Mouse (Mus musculus): ENCODE measurements at regions not wholly inside any gene's neighbourhood (a gene's known extent, or its start where the extent isn't known, plus 50 kb on each side); places are given as distances from the start of the nearest gene placed in this dataset.

DNA sequence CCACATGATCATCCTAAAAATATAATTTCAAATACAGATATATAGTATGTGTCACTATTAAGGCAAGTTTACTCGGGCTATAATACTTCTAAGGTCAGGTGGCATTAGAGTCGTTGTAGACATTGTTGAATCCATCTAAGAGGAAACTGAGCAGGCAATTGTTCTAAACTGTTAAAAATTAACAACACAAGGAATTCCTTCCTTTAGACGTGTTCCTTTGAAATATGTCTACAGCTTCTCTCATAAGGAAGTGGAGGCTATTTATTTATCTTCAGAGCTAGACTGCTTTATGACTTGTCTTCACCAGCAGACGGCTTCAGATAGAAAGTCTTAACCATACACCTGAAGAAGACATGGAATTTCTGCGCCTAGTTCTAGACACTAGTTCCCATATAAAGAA is 744.2 kb upstream of the Cited2 start:
- in situ Hi-C loops (cut with MboI; ENCODE audit: unreplicated experiment in 2 of 2), result loop anchor here in 1 of 2 experiments (25.0 kb wide), 1 partner anchor 341 kb away; no protein-coding TSS in a partner anchor

DNA sequence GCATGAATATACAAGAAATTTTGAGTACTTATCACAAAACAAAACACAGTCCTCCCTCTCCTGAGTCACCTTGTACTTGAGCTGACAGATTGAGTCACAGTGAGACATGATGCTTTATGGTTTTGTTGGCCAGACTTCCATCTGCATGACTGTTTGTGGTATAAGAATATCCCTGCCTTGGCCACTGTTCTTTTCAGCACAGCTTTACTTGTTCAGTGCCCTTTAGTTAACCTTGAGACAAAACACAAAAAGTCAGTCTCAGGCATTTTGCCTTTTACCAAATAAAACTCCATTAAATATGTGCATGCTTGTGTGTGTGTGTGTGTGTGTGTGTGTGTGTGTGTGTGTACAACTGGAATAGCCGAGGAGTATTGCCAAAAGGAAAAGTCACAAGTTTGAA is 732.8 kb upstream of the Cited2 start:
- in situ Hi-C loops (cut with MboI; ENCODE audit: unreplicated experiment in 2 of 2), result loop anchor here in 1 of 2 experiments (25.0 kb wide), 1 partner anchor 353 kb away; no protein-coding TSS in a partner anchor

DNA sequence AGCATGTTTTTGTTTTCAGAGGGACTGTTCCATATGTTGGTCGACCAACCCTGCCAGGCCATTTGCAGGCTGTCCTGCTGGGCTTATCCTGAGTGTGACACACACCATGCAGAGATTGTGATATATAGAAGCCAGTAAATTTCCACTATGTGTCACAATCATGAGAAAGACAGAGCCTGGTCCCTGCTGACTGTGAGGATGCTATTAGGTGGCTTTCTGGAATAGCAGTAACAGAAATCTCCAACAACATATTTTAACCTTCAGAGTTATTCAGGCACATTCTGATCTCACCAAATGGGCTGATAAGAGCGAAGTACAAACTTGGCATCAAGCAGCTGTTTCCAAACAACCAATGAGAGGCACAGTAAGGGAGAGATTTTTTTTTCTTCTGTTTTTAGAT is 729.2 kb upstream of the Cited2 start:
- in situ Hi-C loops (cut with MboI; ENCODE audit: unreplicated experiment in 2 of 2), result loop anchor here in 1 of 2 experiments (25.0 kb wide), 1 partner anchor 356 kb away; no protein-coding TSS in a partner anchor

DNA sequence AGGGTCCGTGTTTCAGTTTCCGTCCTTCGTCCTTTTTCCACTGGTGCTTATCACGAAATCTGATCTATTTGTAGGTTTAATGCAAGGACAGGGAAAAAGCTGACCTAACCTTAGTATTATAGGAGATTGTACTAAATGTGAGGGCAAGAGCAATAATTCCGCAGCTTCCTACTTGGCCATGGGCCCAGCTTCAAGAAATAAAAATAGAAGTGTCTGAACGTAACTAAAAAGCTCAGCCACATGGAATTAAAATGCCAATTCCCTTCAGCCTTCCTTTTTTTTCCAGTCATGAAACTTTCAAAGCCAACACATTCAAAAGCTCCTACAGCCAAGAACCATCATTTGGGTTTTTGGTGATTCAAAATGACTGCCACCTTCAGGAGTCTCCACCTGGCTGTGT is 728.5 kb upstream of the Cited2 start:
- in situ Hi-C loops (cut with MboI; ENCODE audit: unreplicated experiment in 2 of 2), result loop anchor here in 1 of 2 experiments (25.0 kb wide), 1 partner anchor 357 kb away; no protein-coding TSS in a partner anchor

DNA sequence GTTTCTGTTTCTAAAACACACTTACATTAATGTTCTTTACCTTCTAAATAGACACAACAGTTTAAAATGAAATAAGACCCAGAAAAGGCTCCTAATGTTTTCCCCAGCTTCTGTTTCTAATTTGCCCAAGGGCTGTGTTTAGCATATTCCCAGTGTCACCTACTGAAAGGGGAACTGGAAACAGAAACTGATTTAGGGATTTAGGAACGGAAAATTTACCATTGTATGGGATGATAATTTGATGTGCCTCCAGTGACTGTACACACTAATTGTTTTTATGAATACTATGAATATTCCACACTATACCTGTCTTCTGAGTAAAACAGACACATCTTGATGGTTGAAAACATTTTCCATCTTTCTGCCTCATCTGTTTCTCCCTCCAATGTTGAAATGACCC is 728.0 kb upstream of the Cited2 start:
- in situ Hi-C loops (cut with MboI; ENCODE audit: unreplicated experiment in 2 of 2), result loop anchor here (5.0 to 25.0 kb wide), 2 partner anchors 358 to 727 kb away; partner anchors contain the start of gene Cited2 (in 2 of the 2)

DNA sequence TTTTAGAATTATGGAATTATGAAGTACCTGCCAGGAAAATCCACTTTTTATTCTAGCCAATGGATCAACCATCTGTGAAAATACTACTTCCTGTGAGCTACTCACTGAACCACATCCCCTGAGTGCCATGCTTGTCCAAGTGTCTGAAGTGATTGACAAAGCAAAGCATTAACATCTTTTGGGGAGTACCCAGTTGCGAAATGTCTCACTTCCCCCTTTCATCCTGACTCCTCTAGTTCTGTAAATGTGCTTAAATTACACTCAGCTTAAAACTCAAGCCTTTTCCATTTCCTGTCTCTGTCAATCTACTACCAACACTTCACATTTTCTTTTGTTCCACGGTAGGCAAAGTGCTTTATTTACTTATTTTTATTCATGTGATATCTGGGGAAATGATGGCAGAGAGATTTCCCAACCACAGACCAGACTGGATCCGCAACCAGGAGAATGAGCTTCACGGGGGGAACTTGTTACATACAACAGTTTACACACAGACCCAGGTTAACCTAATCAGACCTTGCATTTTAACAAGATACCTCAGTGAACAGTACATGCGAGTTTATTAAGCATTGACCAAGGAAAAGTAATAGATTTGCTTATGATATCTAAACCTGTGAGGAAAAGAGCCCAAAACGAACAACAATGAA is 726.1 kb upstream of the Cited2 start:
- in situ Hi-C loops (cut with MboI; ENCODE audit: unreplicated experiment in 2 of 2), result loop anchor here (5.0 to 25.0 kb wide), 2 partner anchors 360 to 725 kb away; partner anchors contain the start of gene Cited2 (in 2 of the 2)

DNA sequence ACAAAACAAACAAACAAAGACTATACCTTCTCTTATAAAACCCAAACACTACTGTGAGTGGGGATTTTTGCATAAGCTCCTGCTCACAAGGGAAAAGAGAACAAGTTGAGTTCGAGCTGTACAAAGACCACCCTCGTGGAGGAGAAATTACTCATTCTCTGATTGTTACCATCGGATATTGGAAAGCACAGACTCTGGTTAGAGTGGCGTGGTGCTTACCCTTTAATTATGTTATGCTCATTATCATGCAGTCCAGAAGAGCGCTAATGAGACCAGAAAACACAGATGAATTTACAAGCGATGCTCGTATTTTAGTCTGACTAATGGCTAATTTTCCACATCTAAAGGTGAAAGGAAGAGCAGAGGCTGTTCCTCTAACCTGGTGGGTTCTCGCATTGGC is 721.7 kb upstream of the Cited2 start:
- in situ Hi-C loops (cut with MboI; ENCODE audit: unreplicated experiment in 2 of 2), result no loop called here

DNA sequence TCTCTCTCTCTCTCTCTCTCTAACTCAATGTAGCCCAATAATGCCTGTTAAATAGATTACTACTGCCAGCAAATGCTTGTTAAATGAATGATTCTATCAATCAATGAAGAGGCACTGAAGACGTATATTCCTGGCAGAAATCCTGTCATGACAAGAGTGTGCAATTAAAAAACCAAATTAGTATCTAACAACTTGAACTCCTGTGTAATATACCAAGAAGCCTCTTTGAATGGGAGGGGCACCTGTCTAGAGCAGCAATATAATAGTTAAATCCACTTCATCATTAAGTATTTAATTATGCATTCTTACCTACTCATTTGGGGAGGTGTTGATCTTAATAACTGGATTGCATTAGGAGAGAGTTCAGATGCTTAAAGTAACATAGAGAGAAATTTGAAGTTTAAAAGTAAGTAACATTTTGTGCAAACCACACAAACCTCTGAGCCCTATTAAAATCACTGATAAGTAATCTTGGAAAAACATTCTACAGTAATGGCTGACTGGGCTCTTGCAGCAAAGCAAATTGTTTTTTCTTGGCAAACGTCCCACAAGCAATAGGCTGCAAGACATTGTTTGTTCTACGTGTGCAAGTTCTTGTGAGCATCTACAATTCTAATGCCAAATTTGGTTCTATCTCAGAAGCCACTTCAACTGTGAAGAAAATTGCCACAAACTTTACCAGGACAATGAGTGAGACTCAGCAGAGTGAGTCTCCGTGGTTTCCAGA is 719.7 kb upstream of the Cited2 start:
- in situ Hi-C loops (cut with MboI; ENCODE audit: unreplicated experiment in 2 of 2), result no loop called here

DNA sequence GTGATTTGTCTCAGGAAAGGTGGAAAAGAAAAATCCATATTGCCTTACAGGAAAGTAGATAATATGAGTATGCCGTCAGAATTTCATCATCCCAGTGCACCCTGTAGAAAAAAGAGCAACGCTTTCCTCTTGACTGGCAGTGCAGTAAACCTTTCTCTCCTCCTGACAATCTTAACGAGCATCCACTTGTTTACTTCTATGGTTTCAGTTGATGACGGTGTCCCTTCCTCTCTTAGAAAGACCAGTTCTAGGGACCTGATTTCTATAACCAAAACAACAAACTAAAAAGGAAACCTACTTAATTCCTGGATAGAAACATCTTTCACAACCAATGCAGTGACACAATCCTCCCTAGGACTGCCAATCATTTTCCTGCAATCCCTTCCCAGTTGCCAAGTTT is 714.3 kb upstream of the Cited2 start:
- in situ Hi-C loops (cut with MboI; ENCODE audit: unreplicated experiment in 2 of 2), result no loop called here

DNA sequence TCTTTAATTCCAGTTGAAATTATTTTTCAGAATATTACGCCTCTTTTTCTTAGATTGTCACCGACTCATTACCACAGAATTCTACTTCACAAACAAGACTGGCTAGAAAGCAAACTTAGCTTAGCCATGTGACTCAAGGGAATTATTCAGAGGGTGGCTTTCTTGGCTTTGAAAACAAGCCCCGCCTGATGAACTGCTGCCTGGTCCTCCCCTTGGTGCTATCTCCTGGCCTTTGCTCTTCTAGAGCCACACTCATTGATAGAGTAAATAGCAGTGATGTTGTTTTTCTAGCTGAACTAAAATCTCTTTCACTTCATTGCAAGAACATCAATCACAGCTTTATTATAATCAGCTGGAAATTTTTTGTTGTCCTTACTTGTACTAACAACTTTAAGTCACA is 713.0 kb upstream of the Cited2 start:
- in situ Hi-C loops (cut with MboI; ENCODE audit: unreplicated experiment in 2 of 2), result no loop called here

DNA sequence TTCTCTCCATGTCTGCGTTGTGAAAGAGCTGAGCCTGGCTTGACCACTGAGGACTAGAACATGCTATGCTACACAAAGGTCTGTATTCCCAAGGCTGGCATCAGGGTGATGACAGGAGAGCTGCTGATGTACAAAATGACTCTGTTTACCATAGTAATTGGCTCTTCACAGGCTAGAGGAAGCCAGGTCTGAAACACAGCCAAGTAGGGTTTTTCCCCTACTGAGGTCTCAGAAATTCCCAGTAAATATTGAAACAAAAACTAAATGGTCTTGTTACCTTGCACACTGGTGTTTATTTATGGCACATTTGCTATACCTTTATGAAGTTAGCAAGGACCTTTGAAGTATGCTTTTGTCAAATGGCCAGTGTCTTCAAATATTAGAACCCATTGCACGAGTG is 711.1 kb upstream of the Cited2 start:
- in situ Hi-C loops (cut with MboI; ENCODE audit: unreplicated experiment in 2 of 2), result no loop called here

DNA sequence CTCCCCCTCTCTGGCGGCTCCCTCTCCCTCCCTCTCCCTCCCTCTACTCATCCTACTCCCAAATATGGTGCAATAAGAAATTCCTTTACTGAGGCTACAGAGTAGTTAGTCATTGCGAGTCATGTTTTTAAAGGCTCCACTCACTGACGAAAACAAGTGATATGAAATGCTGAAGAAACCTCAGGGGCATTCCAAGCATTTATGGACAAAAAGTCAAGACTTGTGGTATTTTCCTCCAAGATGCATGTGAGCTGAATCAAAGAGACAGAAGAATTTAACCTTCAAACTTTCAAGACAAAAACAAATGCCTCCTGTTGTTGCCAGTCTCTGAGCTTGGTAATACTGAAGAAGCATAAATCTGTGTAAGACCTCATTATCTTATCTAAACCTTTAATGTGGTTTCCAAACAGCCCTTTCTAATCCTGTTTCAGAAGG is 710.5 kb upstream of the Cited2 start:
- in situ Hi-C loops (cut with MboI; ENCODE audit: unreplicated experiment in 2 of 2), result no loop called here

DNA sequence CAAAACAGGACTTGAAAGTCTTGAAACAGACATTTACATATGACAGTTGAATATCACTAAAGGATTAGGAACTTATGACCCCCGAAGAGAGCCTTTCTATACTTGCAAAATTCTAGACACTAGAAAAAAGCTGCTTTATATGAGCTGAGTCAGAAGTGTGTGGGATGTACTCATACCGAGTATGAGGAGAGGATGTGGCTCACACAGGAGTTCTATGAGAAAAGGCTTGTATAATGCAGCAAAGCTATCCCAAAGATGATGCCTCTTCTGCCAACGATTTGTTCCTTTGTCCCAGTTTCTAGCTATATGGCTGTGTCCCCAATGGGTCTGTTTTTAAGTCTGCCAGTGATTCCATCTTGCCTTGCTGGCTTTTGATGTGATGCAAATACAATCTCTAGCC is 708.2 kb upstream of the Cited2 start:
- in situ Hi-C loops (cut with MboI; ENCODE audit: unreplicated experiment in 2 of 2), result no loop called here

DNA sequence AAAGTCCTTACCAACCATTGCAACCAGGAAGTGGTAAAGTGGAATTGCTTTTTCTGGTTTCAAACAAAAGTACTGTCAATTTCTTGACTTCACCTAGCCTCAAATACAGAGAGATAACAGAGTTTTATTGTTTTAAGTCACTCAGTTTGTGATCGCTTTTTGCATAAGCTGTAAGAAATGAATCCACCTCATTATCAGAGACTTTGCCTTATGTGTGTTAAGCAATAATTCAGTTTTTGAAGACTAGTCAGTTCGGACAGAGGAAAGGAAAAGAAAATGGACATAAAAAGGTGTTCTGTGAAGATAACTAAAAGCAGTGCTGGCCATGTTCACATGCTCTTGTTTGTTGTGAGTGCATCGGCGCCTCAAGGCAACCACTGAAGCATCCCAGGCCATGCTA is 706.2 kb upstream of the Cited2 start:
- in situ Hi-C loops (cut with MboI; ENCODE audit: unreplicated experiment in 2 of 2), result no loop called here

DNA sequence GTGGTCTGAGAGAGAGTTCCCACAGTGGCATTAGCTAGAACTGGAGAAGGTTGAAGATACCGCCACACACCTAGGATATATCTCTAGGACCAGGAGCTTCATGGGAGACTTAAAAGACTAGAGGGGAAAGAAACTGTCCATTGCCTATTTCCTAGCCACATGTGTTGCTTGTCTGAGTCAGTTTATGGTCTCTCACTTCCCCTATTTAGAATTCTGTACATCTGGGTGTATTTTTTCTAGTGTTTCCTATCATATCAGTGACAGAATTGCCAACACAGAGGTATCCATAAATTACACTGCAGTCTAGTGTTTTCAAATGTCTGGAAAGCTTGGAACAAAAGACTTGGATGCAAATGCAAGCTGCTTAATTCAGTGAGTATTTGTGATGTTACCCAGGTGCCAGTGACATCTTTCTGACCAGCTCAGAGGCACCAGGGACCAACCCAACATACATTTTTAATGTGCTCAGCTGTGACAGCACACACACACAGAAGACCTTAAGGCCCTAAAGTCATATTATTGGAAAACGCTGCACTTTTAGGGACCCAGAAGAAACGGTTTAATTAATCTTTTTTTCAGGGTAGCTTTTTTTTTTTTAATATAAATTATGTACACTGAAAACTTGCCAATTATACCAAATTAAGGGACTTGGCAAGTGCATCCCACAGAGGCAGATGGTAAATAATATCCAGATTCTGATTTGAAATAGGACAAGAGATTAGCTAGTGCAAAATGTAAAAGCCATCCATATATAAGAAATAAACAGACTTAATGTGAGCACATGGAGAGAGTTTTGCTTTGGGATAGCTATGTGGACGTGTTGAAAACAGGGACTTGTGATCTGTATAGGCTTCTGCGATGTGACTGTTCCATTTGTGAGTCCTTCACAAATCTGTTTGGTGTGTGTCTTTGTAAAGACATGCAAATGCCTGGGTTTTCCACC is 700.5 kb upstream of the Cited2 start:
- in situ Hi-C loops (cut with MboI; ENCODE audit: unreplicated experiment in 2 of 2), result no loop called here

DNA sequence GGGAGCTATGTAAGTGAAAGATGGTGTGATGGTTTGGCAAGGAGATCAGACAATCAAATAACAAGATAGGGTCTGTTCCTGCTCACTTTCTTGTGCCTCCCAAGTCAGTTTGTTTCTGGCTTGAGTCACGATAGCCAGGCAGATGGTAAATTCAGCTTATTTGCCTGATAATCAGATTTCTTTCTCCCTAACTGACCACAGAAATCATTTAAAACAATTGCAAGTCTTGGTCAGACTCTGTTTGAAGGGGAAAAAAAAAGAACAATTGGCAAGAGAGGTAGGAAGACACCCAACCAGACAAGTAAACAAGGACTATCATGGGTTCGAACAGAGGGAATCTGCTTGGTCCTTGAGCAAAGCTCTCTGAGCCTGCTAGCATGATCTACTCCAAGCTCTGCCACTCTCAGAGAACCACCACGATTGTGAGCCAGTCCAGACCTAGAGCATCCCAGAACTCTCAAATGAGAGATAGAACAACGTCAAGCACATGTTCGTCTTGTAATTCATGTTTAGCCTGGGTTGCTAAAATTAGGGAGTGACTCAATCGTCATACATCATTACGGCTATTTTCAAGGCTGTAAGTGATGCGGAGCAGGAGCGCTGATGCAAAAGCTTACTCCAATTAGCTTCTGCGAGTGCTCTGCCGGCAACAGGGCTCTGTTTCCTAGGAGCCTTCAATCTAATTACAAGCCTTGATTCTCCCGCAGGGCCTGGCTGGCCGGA is 699.3 kb upstream of the Cited2 start:
- in situ Hi-C loops (cut with MboI; ENCODE audit: unreplicated experiment in 2 of 2), result no loop called here

DNA sequence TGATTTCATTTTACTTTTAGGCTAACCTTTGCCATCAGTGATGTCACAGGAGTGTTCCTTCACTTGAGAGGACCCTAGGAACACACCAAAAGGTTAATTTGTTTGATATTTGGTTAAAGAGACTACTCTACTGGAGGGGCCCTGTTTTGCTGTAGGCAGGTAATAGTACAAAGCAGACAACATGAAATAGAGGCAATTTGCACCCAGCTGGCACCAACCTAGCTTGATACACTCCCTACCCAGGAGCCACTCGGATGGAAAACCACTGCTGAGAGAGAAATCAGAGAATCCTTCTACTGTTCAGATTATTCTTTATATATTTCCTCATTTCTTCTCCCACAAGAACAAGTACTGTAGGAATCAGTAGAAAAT is 698.7 kb upstream of the Cited2 start:
- in situ Hi-C loops (cut with MboI; ENCODE audit: unreplicated experiment in 2 of 2), result no loop called here

DNA sequence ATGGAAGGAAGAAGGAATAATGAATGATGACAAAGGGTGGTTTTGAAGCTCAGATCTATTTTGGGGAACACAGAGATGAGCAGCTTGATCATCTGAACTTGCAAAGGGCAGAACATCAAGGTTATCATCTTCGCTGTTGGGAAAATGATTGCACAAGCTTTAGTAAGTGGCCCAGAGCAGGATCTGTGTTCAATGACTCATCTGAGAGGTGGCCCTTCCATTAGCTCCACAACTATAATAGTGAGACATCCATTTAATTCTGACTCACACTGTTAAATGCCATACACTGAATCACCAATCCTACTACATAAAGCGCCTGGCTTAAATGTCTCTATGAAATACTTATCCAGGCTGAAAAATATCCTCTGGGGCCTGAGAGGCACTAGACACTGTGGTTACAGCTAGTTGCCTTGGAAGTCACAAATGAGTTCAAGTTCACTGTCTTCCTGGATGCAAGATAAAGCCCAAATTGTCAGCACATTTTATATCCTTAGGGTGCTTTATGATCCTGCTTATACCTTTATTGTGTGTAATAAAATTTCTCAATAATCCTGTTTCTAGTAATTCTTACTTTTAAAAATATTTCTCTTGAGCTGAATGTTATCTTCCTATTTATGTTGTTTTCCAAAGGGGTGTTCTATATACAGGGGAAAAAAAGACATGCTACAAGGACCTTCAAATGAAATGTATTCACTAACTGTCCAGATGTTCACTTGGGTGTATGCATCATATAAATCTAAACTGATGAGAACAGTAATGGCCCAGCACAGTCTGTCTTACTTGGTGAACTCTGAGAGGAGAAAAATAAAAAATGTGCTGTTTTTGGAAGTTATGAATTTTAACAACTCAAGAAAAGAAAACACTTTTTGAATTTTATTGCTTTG is 687.9 kb upstream of the Cited2 start:
- in situ Hi-C loops (cut with MboI; ENCODE audit: unreplicated experiment in 2 of 2), result no loop called here

Measured in v-Abl transformed pro-B cells (cell line).